Mouse (Mus musculus): ENCODE data around the gene Onecut1. TPM values are rescaled to one million over a fixed set of nuclear protein-coding genes. Genes with fewer than 3 reads are reported as not detected.

Gene Onecut1
- polyA plus RNA-seq, 1 experiment = 0.12 TPM

DNA sequence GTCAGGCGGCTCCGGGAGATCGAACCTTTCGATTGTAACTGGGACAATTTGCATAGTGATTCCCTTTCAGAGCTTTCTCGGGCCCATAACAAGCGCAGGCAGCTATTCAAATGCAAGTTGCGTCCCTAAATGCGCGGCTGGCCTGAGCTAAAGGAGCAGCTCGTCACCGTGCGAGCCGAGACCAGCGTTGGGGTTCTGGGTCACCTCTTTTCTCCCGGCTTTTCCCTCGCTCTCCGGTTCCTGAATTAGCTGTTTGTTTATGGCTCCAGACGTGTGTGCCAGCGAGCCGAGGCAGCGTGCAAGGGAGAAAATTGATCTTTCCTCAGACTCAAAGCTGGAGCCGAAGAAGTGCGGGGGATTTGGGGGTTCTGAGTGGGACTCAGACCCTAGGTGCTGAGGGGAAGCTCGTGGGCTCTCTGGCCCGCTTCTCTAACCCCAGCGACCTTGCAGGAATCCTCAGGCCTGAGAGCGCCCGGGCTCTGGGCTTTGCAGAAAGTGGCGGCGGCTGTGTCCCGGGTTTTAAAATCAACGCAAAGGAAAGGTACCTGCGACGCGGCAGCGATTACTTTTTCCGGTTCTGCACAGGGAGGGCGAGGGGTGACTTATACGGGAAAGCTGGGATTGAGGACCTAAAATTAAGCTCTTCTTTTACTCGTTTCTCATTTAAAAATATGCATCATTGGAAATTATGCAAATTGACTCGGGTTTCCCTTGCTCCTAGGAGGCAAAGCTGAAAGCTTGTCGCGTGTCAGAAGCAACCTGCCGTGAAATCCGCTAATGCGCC, 13.1 kb upstream of the Onecut1 start:
- no peak for TF ChIP-seq POLR2A (IDR thresholded peaks at IDR 0.05; ENCODE audit: control insufficient read depth, low read depth, low read length)
- TF ChIP-seq CTCF (IDR thresholded peaks at IDR 0.05; ENCODE audit: control insufficient read depth, insufficient read depth, insufficient replicate concordance, low read depth, low read length) = no peak
- Histone ChIP-seq H3K36me3 (ENCODE audit: control insufficient read depth, insufficient read depth, low read length) (no peaks in the 10 kb centered on the region), H3K27ac (ENCODE audit: control insufficient read depth, insufficient read depth, low read depth, low read length) (no peak overlapping the region), H3K27me3 (ENCODE audit: control insufficient read depth, insufficient read depth, low read length) (peaks cover 2% of the 10 kb centered on the region; the same call in 1 of the 2 replicates), H3K4me3 (ENCODE audit: control insufficient read depth, low read depth, low read length) (peak overlapping the region; percentile 56), H3K4me1 (ENCODE audit: control insufficient read depth, insufficient read depth, low read length) (peaks cover 14% of the 10 kb centered on the region)

DNA sequence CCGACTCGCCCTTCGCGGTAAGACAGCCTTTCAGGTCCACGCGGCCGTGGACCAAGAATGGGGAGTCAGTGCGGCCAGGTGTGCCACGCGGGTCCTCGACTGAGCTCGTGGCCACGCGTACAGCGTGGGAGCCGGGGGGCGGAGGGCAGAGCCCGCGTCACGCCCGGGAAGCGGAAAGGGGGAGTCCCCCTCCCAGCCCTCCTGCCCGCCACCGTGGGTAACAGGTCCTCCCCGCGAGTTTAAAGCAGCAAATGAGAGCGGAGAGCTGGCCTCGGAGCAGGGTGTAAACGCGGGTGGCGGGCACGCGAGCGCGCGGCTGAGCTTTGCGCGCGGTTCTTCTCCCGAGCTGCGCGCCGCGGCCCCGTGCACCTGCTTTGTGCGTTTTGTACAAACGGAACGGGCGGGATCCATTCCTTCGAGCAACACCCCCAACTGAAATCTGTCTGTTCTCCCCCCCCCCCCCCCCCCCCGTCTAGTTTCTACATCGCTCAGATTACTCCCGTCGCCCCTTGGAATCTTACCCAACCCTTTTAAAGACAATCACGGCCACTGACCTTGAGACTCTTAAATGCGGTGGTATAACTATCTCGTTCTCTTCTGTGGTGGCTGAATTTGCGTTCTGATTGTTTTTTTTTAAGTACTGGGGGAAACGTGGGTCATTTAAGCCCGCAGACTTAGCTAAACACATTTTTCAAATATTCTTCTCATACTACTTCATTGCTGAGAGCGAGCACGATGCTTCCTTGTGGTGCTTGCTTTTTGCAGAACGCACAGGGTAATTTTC, 12.3 kb upstream of the Onecut1 start:
- Histone ChIP-seq H3K4me1 (ENCODE audit: control insufficient read depth, insufficient read depth, low read length) (peaks cover 14% of the 10 kb centered on the region), H3K27me3 (ENCODE audit: control insufficient read depth, insufficient read depth, low read length) (peaks cover 4% of the 10 kb centered on the region; the same call in 1 of the 2 replicates), H3K36me3 (ENCODE audit: control insufficient read depth, insufficient read depth, low read length) (no peaks in the 10 kb centered on the region), H3K4me3 (ENCODE audit: control insufficient read depth, low read depth, low read length) (peak overlapping the region; percentile 56), H3K27ac (ENCODE audit: control insufficient read depth, insufficient read depth, low read depth, low read length) (no peak overlapping the region)
- TF ChIP-seq CTCF (IDR thresholded peaks at IDR 0.05; ENCODE audit: control insufficient read depth, insufficient read depth, insufficient replicate concordance, low read depth, low read length) (no peak), POLR2A (IDR thresholded peaks at IDR 0.05; ENCODE audit: control insufficient read depth, low read depth, low read length) (no peak)

DNA sequence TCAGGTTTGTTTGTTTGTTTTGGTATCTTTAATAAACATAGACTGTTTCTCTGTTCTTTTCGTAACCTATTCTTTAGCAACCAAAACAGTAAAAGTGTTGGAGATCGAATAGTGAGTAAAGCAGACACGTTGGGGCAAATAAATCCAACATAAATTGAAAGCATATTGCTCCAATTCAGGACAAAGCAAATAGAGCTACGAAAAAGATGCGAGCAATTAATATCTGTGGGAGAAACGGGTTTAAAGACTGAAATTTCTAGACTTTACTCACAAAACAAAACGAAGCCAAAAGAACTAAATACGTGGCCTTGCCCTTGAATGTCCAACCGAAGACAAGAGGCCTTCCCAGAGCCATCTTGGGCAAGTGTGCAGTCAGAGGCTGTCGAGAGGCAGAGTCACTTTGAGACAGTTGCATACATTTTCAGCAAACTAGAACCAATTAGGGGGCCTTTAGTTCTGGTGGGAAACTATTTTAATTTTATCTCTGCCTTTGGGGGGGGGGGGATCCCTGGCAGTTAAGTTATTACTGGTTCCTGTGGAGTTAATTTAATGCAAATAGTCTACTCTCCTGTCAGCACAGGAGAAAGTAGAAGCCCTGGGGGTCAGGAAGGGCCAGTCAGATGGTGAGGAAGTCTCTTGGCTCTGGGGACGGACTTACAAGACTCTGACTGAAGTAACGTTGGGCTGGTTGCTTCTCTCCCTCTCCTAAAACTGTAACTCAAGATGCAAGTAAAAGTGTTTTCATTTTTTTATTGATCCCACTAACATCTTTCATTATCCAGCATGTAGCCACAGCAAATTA, 11.5 kb upstream of the Onecut1 start:
- H3K27ac ChIP-seq (ENCODE audit: control insufficient read depth, insufficient read depth, low read depth, low read length) = no peak overlapping the region
- no peak overlapping the region for H3K4me3 ChIP-seq (ENCODE audit: control insufficient read depth, low read depth, low read length)
- peaks cover 4% of the 10 kb centered on the region; the same call in 1 of the 2 replicates for H3K27me3 ChIP-seq (ENCODE audit: control insufficient read depth, insufficient read depth, low read length)
- no peak for TF ChIP-seq CTCF (IDR thresholded peaks at IDR 0.05; ENCODE audit: control insufficient read depth, insufficient read depth, insufficient replicate concordance, low read depth, low read length)
- no peak for TF ChIP-seq POLR2A (IDR thresholded peaks at IDR 0.05; ENCODE audit: control insufficient read depth, low read depth, low read length)
- H3K4me1 ChIP-seq (ENCODE audit: control insufficient read depth, insufficient read depth, low read length) = peaks cover 14% of the 10 kb centered on the region
- no peaks in the 10 kb centered on the region for H3K36me3 ChIP-seq (ENCODE audit: control insufficient read depth, insufficient read depth, low read length)

DNA sequence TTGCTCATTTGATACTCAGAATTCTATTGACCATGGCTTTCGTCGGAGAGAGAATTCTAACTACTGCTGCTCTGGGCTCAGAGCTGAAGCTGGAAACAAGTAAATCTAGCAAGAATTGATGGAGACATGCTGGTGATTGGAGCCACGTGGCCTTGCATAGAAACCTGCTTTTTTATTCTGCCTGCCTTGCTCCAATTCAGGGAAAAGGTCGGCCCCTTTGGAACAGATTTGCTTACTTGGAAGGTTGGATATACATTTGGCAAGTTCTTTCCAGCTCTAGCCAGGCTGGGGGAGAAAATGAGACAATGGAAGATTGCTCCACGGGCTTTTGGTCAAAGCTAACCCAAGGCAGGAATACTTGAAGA, 11.0 kb upstream of the Onecut1 start:
- TF ChIP-seq POLR2A (IDR thresholded peaks at IDR 0.05; ENCODE audit: control insufficient read depth, low read depth, low read length) = no peak
- no peak for TF ChIP-seq CTCF (IDR thresholded peaks at IDR 0.05; ENCODE audit: control insufficient read depth, insufficient read depth, insufficient replicate concordance, low read depth, low read length)
- H3K4me3 ChIP-seq (ENCODE audit: control insufficient read depth, low read depth, low read length) = no peak overlapping the region
- no peak overlapping the region for H3K27ac ChIP-seq (ENCODE audit: control insufficient read depth, insufficient read depth, low read depth, low read length)
- no peaks in the 10 kb centered on the region for H3K36me3 ChIP-seq (ENCODE audit: control insufficient read depth, insufficient read depth, low read length)
- H3K27me3 ChIP-seq (ENCODE audit: control insufficient read depth, insufficient read depth, low read length) = peaks cover 4% of the 10 kb centered on the region
- peaks cover 14% of the 10 kb centered on the region for H3K4me1 ChIP-seq (ENCODE audit: control insufficient read depth, insufficient read depth, low read length)

GRCm38 (mm10) chr9:74851601-74852000, 10.1 kb upstream of the Onecut1 start:
- H3K4me3 ChIP-seq (ENCODE audit: control insufficient read depth, low read depth, low read length) = no peak overlapping the region
- H3K36me3 ChIP-seq (ENCODE audit: control insufficient read depth, insufficient read depth, low read length) = no peaks in the 10 kb centered on the region
- H3K27me3 ChIP-seq (ENCODE audit: control insufficient read depth, insufficient read depth, low read length) = peaks cover 4% of the 10 kb centered on the region
- TF ChIP-seq CTCF (IDR thresholded peaks at IDR 0.05; ENCODE audit: control insufficient read depth, insufficient read depth, insufficient replicate concordance, low read depth, low read length) = no peak
- no peak for TF ChIP-seq POLR2A (IDR thresholded peaks at IDR 0.05; ENCODE audit: control insufficient read depth, low read depth, low read length)
- no peak overlapping the region for H3K27ac ChIP-seq (ENCODE audit: control insufficient read depth, insufficient read depth, low read depth, low read length)
- H3K4me1 ChIP-seq (ENCODE audit: control insufficient read depth, insufficient read depth, low read length) = peaks cover 14% of the 10 kb centered on the region

GRCm38 (mm10) chr9:74852361-74852760, 9.4 kb upstream of the Onecut1 start:
- TF ChIP-seq CTCF (IDR thresholded peaks at IDR 0.05; ENCODE audit: control insufficient read depth, insufficient read depth, insufficient replicate concordance, low read depth, low read length) (no peak), POLR2A (IDR thresholded peaks at IDR 0.05; ENCODE audit: control insufficient read depth, low read depth, low read length) (no peak)
- Histone ChIP-seq H3K4me3 (ENCODE audit: control insufficient read depth, low read depth, low read length) (no peak overlapping the region), H3K27me3 (ENCODE audit: control insufficient read depth, insufficient read depth, low read length) (peaks cover 2% of the 10 kb centered on the region), H3K27ac (ENCODE audit: control insufficient read depth, insufficient read depth, low read depth, low read length) (no peak overlapping the region), H3K36me3 (ENCODE audit: control insufficient read depth, insufficient read depth, low read length) (no peaks in the 10 kb centered on the region), H3K4me1 (ENCODE audit: control insufficient read depth, insufficient read depth, low read length) (peaks cover 16% of the 10 kb centered on the region)

All from testis, adult 2 months (tissue).